Mouse (Mus musculus): ENCODE measurements around the gene Calu.
"Not testable (repeated sequence)": the region's sequence is repeated elsewhere in the genome, so short reads cannot be mapped to it uniquely, and the experiment has no call there.

The Calu gene

GRCm38 (mm10) chr6:29363129-29363515 is 15.3 kb downstream of the Calu start:
- DNase-seq: no peak

- no peak for DNase-seq
Measured at GRCm38 (mm10) chr6:29365277-29365676, 17.4 kb downstream of the Calu start.

DNA sequence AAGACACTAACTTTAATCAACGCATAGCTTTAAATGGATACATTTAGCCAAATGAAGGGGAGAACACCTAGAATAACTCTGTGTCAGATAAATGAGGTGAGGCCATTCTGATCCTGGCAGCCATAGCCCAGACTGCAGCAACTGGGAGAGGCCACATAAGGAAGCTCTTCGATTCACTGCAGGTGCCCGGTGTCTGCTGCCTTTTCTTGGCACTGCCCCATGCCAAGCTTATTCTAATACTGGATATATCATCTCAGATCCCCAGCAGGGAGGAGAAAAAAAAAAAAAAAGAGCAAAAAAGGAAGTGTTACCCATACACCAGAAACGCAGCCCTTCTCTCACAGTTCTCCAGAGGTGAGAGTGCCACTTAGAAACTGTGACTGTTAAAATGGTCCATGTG is 29.5 kb downstream of the Calu start:
- DNase-seq: peak; percentile 32

DNA sequence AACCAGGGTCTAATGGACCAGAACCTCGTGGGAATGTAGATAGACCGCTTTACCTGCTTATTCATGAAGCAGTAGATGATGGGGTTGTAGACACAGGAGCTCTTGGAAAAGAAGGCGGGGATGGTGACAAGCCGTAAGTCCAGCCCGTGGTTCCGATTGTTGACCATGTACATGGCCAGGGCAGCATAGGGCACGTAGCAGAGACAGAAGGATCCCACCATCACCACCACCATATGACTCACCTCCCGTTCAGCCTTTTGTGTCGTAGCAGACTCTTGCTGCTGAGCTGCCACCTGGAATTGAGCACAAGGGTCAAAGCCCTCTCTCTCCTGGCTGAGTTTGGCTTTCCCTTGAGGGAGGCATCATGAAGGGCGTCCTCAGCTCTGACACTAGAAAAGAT is 30.8 kb downstream of the Calu start:
- DNase-seq: no peak

GRCm38 (mm10) chr6:29379954-29380353 is 32.1 kb downstream of the Calu start:
- no peak for DNase-seq

DNA sequence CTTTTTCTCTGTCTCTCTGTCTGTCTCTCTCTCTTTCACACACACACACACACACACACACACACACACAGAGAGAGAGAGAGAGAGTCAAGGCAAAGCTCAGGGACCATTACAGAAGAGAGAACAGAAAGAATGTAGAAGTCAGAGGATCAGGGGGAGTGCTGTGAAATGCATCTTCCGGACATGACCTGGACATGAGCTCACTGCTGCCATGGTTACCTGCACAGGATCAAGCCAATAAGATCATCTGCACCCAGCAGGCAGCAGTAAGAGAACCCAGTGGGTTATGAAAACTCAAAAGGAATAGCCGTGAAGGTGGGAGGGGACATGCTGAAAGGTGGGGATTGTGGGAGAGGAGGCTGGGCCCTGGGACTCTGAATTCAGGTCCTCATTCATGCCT is 34.6 kb downstream of the Calu start:
- DNase-seq: no peak

DNA sequence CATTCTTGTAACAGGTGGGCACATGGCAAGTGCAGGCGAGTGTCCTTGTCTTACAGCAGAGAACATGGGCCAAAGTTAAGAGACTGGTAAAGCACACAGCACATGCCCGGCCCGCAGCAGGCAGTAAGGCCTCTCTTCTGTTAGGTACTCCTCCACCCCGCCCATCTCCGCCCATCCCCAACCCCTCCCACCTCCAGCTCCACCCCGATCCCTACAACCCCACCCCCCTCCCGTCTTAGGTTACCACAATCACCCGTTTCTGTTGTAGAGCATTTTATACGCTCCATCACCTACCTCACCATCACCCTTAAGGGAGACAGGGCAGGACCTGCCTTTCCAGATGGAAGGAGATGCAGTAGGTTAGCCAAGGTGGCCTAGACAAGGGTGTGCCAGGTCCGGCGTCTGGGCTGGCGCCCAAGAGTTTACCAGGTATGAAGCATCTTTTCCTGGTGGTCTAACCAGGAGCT is 40.2 kb downstream of the Calu start, which contains the start of gene Opn1sw:
TSS of gene Opn1sw (minus strand) at position 417 of the 467 bp plus-strand sequence.
- no peak for DNase-seq

DNA sequence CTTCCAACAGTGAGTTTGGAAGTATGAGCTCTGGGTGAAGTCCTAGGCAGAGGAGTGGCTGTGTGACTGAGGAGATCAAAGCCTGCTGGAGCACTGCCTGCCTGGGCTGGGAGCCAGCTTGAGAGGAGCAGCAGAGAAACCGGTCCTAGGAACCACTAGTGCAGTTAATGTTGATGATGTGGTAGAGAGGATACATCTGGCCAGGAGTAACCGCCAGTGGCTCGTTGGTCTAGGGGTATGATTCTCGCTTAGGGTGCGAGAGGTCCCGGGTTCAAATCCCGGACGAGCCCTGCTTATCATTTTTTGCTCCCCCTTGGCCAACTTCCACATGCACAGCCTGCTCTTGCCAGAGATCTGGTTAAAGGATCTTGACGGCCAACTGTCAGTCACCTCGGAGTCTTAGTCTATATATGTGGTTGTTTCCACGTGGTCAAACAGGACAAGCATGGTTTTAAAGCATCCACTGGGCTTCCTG is 40.8 kb downstream of the Calu start:
- peak; percentile 84 for DNase-seq

DNA sequence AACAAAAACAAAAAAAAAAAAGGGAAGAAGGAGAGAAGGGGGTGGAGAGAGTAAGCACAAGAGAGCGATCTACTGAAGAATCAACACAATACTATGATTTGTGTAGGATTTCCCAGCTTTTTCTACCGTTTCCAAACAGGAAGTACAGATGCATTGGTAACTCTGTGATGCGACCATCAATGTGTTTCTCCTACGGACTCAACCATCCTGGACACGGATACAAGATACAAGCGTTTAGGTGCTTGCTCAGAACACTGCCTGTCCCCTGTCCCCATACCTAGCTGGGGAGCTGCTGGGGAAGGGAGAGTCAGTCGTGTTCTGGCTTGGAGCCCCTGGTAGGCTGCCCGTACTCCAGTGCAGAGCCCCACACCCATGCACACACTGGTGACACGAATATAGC is 41.6 kb downstream of the Calu start:
- DNase-seq: no peak

GRCm38 (mm10) chr6:29390500-29390899 is 42.6 kb downstream of the Calu start:
- not testable (repeated sequence) for DNase-seq

- not testable (repeated sequence) for DNase-seq
Measured at GRCm38 (mm10) chr6:29391241-29391640, 43.4 kb downstream of the Calu start.

- DNase-seq: no peak
Measured at GRCm38 (mm10) chr6:29391802-29392201, 43.9 kb downstream of the Calu start.

- no peak for DNase-seq
Measured at GRCm38 (mm10) chr6:29394286-29394685, 46.4 kb downstream of the Calu start.

DNA sequence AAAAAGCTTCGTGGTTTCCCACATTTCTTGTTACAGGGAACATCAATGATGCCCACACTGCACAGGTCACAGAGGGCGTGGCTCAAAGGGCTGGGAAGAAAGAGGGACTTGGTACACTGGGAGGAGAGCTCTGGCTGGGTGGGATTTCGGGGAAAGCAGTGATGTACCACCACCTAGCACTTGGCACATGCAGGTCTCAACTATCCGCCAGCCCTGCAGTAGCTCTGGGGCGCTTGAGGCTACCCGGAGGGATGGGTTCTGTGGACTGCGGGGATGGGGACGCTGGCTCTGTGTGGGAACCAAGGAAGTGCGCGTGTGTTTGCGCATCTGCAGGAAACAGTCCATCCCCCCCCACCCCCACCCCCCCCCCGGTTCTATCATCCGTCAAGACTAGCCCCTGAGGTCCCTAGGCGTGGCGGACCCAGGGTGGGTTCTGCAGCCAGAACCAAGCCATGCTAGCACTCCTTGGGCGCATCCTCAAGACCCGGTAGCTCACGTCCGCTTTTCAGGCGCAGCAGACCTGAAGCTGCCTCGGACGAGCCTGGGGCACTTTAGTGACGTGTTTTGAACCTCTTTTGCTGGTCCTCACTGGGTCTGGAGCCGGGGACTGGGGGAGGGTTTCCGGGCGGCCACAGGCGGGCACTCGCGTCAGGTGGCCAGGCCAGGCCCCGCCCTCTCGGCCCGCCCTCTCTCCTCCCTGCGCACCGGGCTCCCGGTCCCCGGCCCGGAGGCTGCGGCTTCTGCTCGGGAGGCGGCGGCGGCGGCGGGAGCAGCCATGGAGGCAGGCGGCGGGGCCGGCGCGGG is 48.2 kb downstream of the Calu start, which contains the start of gene Ccdc136:
TSS of gene Ccdc136 (plus strand) at position 400 of the 804 bp plus-strand sequence.
- DNase-seq: peak; percentile 92

GRCm38 (mm10) chr6:29396714-29397540 is 49.1 kb downstream of the Calu start:
- no peak for DNase-seq

- DNase-seq: peak; percentile 83
Measured at GRCm38 (mm10) chr6:29397575-29397974, 49.7 kb downstream of the Calu start.

DNA sequence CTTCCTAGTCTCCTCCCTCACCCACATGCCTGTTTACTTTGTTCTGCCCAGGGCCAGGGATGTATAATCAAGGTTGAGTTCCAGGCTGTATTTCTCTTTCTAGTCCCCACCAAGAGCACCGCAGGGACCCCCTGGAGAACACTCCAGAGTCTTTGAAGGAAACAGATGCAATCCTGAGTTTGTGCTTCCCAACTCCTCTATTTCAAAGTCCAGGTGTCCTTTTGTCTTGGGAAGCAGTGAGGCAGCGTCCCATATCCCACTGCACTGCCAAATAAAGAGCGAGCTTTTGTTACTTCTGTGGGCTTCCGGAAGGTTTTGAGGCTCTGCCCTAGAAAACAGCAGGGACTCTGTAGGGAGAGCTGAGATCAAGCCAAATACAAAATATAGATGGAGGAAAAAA is 52.0 kb downstream of the Calu start:
- DNase-seq: no peak

DNA sequence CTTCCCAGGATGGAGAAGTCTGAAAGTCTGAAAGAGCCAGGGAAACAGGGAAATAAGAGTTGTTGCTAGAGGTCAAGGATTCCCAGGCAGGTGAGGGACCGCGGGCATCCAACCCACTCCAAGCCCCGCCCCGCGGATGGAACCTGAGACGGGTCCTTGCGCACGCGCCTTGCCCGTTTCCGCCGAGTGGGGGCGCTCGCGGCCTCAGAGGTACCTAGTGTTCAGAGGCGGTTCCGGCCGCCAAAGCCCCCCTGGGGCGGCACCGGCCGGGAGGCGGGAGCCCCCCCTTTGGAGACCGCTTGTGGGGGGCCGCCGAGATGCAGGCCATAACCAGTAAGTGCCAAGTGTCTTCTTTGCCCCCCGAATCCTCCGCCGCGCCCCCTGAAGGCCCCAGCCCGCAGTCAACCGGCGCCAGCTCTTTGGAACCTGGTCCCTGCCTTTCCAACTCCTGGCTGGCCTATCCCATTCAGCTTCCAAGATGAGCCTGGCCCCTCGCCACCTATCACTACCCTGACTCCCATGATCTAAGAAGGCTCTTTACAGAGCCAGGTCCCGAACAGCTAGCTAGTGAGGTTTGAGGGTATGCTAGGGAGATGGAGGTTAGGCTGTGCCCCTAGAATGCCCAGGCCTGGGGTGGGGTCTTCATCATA is 54.9 kb downstream of the Calu start:
- peak; percentile 44 for DNase-seq

DNA sequence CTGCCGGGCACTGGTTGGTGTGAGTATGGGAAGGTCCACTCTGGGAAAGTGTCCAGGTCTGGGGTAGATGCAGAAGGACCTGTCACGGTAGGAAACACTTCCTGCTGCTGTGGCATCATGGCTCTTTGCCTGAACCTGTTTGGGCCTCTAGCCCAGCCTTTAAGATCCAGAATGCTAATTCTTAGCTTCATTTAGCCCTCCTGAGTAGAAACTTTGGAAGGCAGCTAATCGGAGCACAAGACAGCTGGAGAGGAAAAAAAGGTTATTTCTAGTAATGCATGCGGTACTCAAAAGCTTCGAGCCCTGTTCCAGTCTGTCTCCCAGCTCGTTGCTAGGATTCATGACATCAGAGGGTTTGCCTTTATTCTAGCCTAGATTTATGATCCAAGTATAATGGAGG is 58.5 kb downstream of the Calu start:
- peak; percentile 32 for DNase-seq

DNA sequence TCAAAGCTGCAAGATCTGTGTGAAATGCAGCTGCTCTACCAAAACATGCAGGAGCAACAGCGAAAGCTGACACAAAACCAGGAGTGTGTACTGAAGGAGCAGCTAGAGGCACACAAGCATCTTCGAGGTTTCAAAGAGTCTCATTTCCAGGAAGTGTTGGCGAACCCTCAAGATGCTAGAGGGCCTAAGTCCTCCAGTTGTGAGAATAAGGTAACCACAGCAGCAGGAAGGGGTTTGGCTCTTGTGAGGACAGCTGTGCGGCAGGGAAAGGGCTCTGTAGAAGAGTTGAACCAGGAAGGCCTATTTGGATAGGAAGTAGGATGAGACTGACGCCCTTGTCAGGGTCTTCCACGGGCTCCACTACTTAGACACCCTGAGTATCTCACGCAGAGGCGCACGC is 67.6 kb downstream of the Calu start:
- no peak for DNase-seq

DNA sequence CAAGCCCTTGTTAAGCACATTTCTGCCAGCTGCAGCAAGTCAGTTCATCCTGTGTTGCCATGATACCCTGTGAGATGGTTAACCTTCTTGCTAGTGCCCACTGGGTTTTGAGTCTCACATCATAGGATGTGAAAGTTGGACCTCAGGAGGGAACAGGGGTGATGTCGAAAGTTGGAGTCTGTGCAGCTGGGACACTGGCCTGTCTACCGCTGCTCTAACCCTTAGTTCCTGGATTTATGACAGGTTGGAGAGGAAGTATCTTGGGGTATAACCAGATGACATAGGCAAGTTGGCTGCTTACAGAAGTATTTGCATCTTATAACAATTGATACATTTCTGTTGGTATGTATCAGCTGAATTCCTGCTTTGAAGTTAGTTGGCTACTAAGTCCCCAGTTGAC is 72.7 kb downstream of the Calu start:
- DNase-seq: no peak

DNA sequence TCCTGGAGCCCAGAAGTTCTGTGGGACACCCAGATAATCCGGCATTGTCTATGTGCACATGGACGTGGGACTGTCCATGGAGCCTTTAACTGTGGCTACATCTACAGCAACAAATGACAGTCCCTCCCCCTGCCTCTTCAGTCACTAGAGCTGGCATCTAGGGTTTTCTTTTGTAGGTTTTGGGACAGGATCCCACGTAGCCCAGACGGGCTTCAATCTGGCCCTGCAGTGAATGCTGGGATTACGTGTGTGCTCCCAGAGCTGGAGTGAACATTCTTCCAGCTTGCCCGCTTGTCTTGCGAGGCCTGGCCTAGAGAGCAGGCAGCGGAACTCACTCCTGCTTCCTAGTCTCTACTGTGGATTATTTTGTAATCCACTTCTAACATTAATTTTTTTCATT is 77.2 kb downstream of the Calu start:
- DNase-seq: no peak

DNA sequence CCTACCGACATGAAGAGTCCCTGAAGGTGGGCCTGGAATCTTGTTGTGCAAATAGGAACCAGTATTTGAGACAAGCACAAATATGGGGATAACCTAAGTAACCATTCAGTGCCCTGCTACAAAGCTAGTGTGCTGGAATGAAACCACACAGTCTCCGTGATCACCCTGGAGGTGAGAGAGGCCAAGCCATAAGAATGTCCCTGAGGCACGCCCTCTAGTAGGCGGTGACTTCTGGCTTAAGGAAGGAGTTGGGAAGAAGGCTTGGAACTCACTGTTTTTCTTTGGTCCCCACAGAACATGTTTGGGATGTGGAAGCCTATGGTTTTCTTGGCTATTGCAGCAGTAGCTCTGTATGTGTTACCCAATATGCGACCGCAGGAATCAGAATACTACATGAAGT is 78.5 kb downstream of the Calu start:
- DNase-seq: no peak

All from cerebellum, adult 11-12 months (tissue).